Mouse (Mus musculus): ENCODE data around the gene Kif22. TPM values are rescaled to one million over a fixed set of nuclear protein-coding genes. Genes with fewer than 3 reads are reported as not detected.
A peak's percentile ranks its signal among the peaks of the same experiment; 100 is the strongest.

The Kif22 gene
- polyA plus RNA-seq, 1 experiment from 2014 or later = 153 TPM

GRCm38 (mm10) chr7:127024755-127025555 is 17.3 kb downstream of the Kif22 start:
- Histone ChIP-seq H3K9me3 (ENCODE audit: control insufficient read depth, low read length) (no peaks in the 10 kb centered on the region), H3K4me1 (replicated peaks; ENCODE audit: control insufficient read depth, insufficient read depth, low read length) (peaks cover 49% of the 10 kb centered on the region), H3K9ac (ENCODE audit: low read length) (peak overlapping the region; percentile 99), H3K4me3 (ENCODE audit: low read length) (peak overlapping the region; percentile 94), H3K27ac (ENCODE audit: low read length) (peak overlapping the region; percentile 99), H3K27me3 (ENCODE audit: control insufficient read depth, insufficient read depth, low read depth, low read length) (no peaks in the 10 kb centered on the region), H3K4me2 (ENCODE audit: low read depth, low read length) (peak overlapping the region; percentile 96), H3K36me3 (ENCODE audit: control insufficient read depth, insufficient read depth, low read length) (peaks cover 26% of the 10 kb centered on the region)
- peak; percentile 20 for ATAC-seq (ENCODE audit: low read depth)
- WGBS = under 1% methylated on average over 30 of the region's 30 CpGs

GRCm38 (mm10) chr7:127023896-127024690 is 18.2 kb downstream of the Kif22 start:
- no peak for ATAC-seq (ENCODE audit: low read depth)
- peaks cover 23% of the 10 kb centered on the region for H3K36me3 ChIP-seq (ENCODE audit: control insufficient read depth, insufficient read depth, low read length)
- H3K27ac ChIP-seq (ENCODE audit: low read length) = peak overlapping the region; percentile 99
- peak overlapping the region; percentile 96 for H3K4me2 ChIP-seq (ENCODE audit: low read depth, low read length)
- WGBS = 10% methylated on average over 19 of the region's 19 CpGs
- no peaks in the 10 kb centered on the region for H3K9me3 ChIP-seq (ENCODE audit: control insufficient read depth, low read length)
- peak overlapping the region; percentile 99 for H3K9ac ChIP-seq (ENCODE audit: low read length)
- H3K4me3 ChIP-seq (ENCODE audit: low read length) = peak overlapping the region; percentile 94
- no peaks in the 10 kb centered on the region for H3K27me3 ChIP-seq (ENCODE audit: control insufficient read depth, insufficient read depth, low read depth, low read length)
- peaks cover 55% of the 10 kb centered on the region for H3K4me1 ChIP-seq (replicated peaks; ENCODE audit: control insufficient read depth, insufficient read depth, low read length)

- no peaks in the 10 kb centered on the region for H3K27me3 ChIP-seq (ENCODE audit: control insufficient read depth, insufficient read depth, low read depth, low read length)
- no peak for ATAC-seq (ENCODE audit: low read depth)
- H3K36me3 ChIP-seq (ENCODE audit: control insufficient read depth, insufficient read depth, low read length) = peaks cover 22% of the 10 kb centered on the region
- H3K27ac ChIP-seq (ENCODE audit: low read length) = 0 out of 2 replicates have a peak overlapping the region, but pooled peaks have one; percentile 27
- H3K9me3 ChIP-seq (ENCODE audit: control insufficient read depth, low read length) = no peaks in the 10 kb centered on the region
- peak overlapping the region; percentile 94 for H3K4me3 ChIP-seq (ENCODE audit: low read length)
- peak overlapping the region; percentile 99 for H3K9ac ChIP-seq (ENCODE audit: low read length)
- 73% methylated on average over 13 of the region's 13 CpGs for WGBS
- peak overlapping the region; percentile 96 for H3K4me2 ChIP-seq (ENCODE audit: low read depth, low read length)
- peaks cover 62% of the 10 kb centered on the region for H3K4me1 ChIP-seq (replicated peaks; ENCODE audit: control insufficient read depth, insufficient read depth, low read length)
These were observed 19.0 kb downstream of the Kif22 start for GRCm38 (mm10) chr7:127023272-127023691.

GRCm38 (mm10) chr7:127022528-127023271 is 19.6 kb downstream of the Kif22 start:
- no peaks in the 10 kb centered on the region for H3K27me3 ChIP-seq (ENCODE audit: control insufficient read depth, insufficient read depth, low read depth, low read length)
- H3K9ac ChIP-seq (ENCODE audit: low read length) = peak overlapping the region; percentile 99
- peak overlapping the region; percentile 96 for H3K4me2 ChIP-seq (ENCODE audit: low read depth, low read length)
- ATAC-seq (ENCODE audit: low read depth) = no peak
- no peak overlapping the region for H3K27ac ChIP-seq (ENCODE audit: low read length)
- peak overlapping the region; percentile 94; the same call in 1 of the 2 replicates for H3K4me3 ChIP-seq (ENCODE audit: low read length)
- H3K36me3 ChIP-seq (ENCODE audit: control insufficient read depth, insufficient read depth, low read length) = peaks cover 22% of the 10 kb centered on the region
- WGBS = 73% methylated on average over 7 of the region's 7 CpGs
- H3K4me1 ChIP-seq (replicated peaks; ENCODE audit: control insufficient read depth, insufficient read depth, low read length) = peaks cover 62% of the 10 kb centered on the region
- H3K9me3 ChIP-seq (ENCODE audit: control insufficient read depth, low read length) = no peaks in the 10 kb centered on the region

GRCm38 (mm10) chr7:127021563-127022527 is 20.4 kb downstream of the Kif22 start:
- H3K4me3 ChIP-seq (ENCODE audit: low read length) = peak overlapping the region; percentile 56
- H3K9ac ChIP-seq (ENCODE audit: low read length) = peak overlapping the region; percentile 70
- no peak for ATAC-seq (ENCODE audit: low read depth)
- H3K4me1 ChIP-seq (replicated peaks; ENCODE audit: control insufficient read depth, insufficient read depth, low read length) = peaks cover 62% of the 10 kb centered on the region
- peaks cover 22% of the 10 kb centered on the region for H3K36me3 ChIP-seq (ENCODE audit: control insufficient read depth, insufficient read depth, low read length)
- H3K9me3 ChIP-seq (ENCODE audit: control insufficient read depth, low read length) = no peaks in the 10 kb centered on the region
- WGBS = 42% methylated on average over 5 of the region's 5 CpGs
- no peaks in the 10 kb centered on the region for H3K27me3 ChIP-seq (ENCODE audit: control insufficient read depth, insufficient read depth, low read depth, low read length)
- peak overlapping the region; percentile 85 for H3K4me2 ChIP-seq (ENCODE audit: low read depth, low read length)
- H3K27ac ChIP-seq (ENCODE audit: low read length) = peak overlapping the region; percentile 34

GRCm38 (mm10) chr7:127020901-127021562 is 21.2 kb downstream of the Kif22 start, which contains the start of the genes Gm42742 and Prrt2:
Gm42742 (minus strand) TSS chr7:127021097.
Prrt2 (minus strand) TSS chr7:127021211.
- Histone ChIP-seq H3K4me2 (ENCODE audit: low read depth, low read length) (peak within 1 kb of the TSS; percentile 85), H3K4me1 (replicated peaks; ENCODE audit: control insufficient read depth, insufficient read depth, low read length) (peaks cover 63% of the 10 kb centered on the region)
- ATAC-seq (ENCODE audit: low read depth) = peak; percentile 31

GRCm38 (mm10) chr7:127020491-127020890 is 21.8 kb downstream of the Kif22 start:
- Histone ChIP-seq H3K4me2 (ENCODE audit: low read depth, low read length) (peak overlapping the region; percentile 85), H3K4me3 (ENCODE audit: low read length) (peak overlapping the region; percentile 56), H3K36me3 (ENCODE audit: control insufficient read depth, insufficient read depth, low read length) (peaks cover 25% of the 10 kb centered on the region), H3K4me1 (replicated peaks; ENCODE audit: control insufficient read depth, insufficient read depth, low read length) (peaks cover 68% of the 10 kb centered on the region), H3K27me3 (ENCODE audit: control insufficient read depth, insufficient read depth, low read depth, low read length) (no peaks in the 10 kb centered on the region), H3K27ac (ENCODE audit: low read length) (peak overlapping the region; percentile 34), H3K9me3 (ENCODE audit: control insufficient read depth, low read length) (no peaks in the 10 kb centered on the region), H3K9ac (ENCODE audit: low read length) (peak overlapping the region; percentile 70)
- no peak for ATAC-seq (ENCODE audit: low read depth)
- WGBS = 23% methylated on average over 5 of the region's 5 CpGs

More at GRCm38 (mm10) chr7:127020901-127021562, 21.2 kb downstream of the Kif22 start, which contains the start of the genes Gm42742 and Prrt2:
- Histone ChIP-seq H3K36me3 (ENCODE audit: control insufficient read depth, insufficient read depth, low read length) (peaks cover 22% of the 10 kb centered on the region), H3K4me3 (ENCODE audit: low read length) (peak within 1 kb of the TSS; percentile 56), H3K9me3 (ENCODE audit: control insufficient read depth, low read length) (no peaks in the 10 kb centered on the region), H3K27ac (ENCODE audit: low read length) (peak within 1 kb of the TSS; percentile 34), H3K27me3 (ENCODE audit: control insufficient read depth, insufficient read depth, low read depth, low read length) (no peaks in the 10 kb centered on the region), H3K9ac (ENCODE audit: low read length) (peak within 1 kb of the TSS; percentile 70)
- WGBS = 1% methylated on average over 34 of the region's 37 CpGs
